Mouse (Mus musculus) embryo, embryonic 10 days (tissue): ENCODE measurements at regions not wholly inside any gene's neighbourhood (a gene's known extent, or its start where the extent isn't known, plus 50 kb on each side); places are given as distances from the start of the nearest gene placed in this dataset.
A peak's percentile ranks its signal among the peaks of the same experiment; 100 is the strongest.

Experiments used
- DNase-seq: peaks from one replicate; pipeline ENCODE4 v3.0.0-alpha.2; 2015; ENCODE audit warnings: low spot score

- peak; percentile 37 for DNase-seq
These were observed 90.7 kb downstream of the Banf2 start for GRCm38 (mm10) chr2:144123395-144124034.

- DNase-seq = no peak
These were observed 94.5 kb downstream of the Banf2 start for GRCm38 (mm10) chr2:144127082-144128037.

DNA sequence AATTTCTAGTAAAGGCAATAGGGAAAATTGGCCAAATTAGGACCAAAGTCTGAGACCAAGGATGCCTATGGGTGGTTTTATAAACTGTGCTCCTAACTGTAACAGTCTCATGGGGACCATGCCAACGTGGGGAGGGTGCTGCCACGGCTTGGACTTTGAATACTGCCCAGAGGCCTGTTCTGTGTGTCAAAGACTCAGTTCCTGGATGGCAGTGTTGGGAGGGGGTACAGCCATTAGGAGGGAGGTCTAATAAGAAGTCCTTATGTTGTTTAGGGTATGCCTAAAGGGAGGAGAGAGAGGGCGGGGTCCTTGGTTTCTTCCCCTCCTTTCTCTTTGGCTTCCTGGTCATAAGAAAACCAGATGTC is 95.2 kb downstream of the Banf2 start:
- DNase-seq = no peak

GRCm38 (mm10) chr2:144128527-144128926 is 95.7 kb downstream of the Banf2 start:
- no peak for DNase-seq

DNA sequence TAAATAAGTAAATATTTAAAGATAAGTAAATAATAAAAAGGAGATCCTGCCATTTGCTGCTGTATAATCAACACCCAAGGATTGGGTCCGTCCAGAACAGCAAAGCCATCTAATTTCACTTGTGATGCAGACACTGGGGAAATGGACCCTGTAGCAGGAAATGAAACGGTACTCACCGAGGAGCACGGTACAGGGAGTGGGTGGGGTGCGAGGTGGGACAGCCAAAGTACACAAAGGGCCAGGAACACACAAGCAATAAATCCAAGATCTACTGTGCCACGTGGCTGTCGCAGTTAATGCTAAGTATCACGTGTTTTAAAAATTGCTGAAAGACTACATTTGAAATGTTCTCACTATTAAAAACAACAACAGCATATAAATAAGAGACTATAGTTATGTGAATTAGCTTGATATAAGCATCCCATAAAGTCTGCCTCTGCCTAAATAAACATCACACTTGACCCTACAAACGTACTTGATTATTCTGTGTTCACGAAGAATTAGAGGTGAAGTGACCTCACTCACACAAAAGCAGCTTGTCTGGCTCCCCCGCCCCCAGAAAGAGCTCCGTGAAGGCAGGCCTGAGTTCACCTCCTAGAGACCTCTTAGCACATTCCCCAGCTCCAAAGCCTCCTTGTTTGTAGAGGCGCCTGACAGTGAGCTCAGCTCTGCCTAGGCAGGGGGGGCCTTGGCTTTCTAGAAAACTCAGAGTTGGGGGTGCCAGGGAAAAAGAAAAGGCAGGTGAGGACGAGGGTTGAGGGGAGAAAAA is 101.1 kb downstream of the Banf2 start:
- DNase-seq = no peak

GRCm38 (mm10) chr2:144134575-144134958 is 101.7 kb downstream of the Banf2 start:
- DNase-seq = no peak

- DNase-seq = no peak
These were observed 102.7 kb downstream of the Banf2 start for GRCm38 (mm10) chr2:144135586-144135985.

GRCm38 (mm10) chr2:144143620-144144384 is 110.9 kb downstream of the Banf2 start:
- DNase-seq = no peak

DNA sequence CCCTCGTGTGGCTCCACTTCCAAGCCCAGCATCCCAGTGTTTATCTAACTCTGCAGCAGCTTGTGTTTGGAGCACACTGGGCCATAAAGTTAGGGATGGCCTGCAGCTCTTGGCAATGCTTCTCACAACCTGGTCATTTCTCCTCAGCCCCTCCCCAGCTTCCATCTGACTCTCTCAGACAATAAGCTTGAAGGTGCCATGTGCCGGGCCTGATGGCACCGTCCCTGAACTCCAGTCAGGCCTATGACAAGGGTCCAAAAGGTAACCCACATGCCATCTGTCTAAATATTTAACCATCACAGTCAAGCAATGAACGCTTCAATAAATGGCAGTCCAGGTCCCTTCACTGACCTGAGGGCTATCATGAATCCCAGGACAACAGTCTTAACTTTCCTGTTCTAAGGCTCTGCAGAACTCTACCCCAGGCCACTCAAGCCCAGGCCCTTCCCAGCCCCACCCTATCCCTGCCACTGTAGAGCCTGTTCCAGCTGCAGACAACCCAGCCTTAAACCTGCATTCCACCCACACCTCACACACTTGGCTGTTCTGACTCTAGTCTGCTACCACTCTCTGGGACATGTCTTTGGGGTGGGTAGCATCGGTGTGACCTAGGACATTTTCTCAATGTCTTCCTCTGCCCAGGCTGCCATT is 111.8 kb downstream of the Banf2 start:
- no peak for DNase-seq

GRCm38 (mm10) chr2:144156456-144157211 is 113.8 kb upstream of the Mgme1 start:
- no peak for DNase-seq

- DNase-seq = no peak
These were observed 113.1 kb upstream of the Mgme1 start for GRCm38 (mm10) chr2:144157343-144157742.

DNA sequence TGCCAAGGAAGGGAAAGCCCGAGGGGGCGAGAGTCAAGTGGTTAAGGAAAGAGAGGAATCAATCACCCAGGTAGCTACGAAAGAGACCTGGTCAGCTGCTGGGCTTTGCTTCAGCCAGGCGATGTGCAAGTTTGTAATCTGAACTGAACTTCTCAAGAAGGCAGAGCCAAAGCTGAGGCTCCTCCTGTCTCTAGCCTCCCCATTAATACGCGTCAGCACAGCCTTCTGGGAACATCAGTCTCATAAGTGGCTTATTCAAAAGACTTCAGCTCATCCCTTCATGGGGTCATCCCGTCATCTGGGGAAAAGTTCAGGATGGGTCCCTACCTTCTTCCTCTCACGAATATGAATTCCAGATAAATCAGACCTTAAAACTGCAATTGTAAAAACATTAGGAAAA is 112.2 kb upstream of the Mgme1 start:
- no peak for DNase-seq

- no peak for DNase-seq
These were observed 110.6 kb upstream of the Mgme1 start for GRCm38 (mm10) chr2:144159854-144160331.

GRCm38 (mm10) chr2:144160434-144160833 is 110.0 kb upstream of the Mgme1 start:
- no peak for DNase-seq

DNA sequence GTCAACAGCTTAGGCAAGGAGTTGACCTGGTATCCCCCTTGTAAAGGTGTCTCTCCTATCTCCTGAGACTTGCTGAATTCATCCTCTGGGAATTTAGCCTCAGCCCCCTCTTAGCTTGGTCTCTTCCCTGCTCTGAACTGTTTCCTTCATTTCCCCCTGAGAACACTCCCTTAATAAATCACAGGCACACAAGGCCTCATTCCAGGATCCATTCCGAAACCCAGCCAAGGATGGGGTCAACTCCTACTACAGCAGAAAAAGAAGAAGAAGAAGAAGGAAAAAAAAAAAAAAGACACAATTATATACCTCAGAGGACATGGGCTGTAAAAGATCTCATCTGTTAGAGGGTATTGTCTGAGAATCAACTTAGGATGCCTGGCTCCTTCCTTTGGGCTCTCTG is 108.6 kb upstream of the Mgme1 start:
- no peak for DNase-seq

DNA sequence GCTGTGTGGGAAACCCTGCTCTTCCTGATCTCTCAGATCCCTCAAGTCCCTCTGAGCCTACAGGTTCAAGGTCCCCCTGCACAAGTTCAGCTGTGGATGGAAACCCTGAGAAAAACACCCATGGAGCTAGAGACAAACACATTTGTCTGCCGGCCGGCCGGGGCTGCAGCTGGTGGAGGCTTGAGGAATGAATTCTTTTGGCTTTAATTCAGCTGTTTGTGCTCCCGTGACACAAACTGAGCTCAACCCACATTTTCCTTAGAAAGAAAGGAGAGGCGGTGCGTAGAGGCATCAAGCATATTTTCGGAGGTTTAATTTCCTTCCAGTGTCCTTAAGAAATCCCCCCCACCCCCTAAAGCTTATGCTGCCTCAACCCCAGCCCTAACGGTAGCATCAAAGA is 106.4 kb upstream of the Mgme1 start:
- DNase-seq = no peak

DNA sequence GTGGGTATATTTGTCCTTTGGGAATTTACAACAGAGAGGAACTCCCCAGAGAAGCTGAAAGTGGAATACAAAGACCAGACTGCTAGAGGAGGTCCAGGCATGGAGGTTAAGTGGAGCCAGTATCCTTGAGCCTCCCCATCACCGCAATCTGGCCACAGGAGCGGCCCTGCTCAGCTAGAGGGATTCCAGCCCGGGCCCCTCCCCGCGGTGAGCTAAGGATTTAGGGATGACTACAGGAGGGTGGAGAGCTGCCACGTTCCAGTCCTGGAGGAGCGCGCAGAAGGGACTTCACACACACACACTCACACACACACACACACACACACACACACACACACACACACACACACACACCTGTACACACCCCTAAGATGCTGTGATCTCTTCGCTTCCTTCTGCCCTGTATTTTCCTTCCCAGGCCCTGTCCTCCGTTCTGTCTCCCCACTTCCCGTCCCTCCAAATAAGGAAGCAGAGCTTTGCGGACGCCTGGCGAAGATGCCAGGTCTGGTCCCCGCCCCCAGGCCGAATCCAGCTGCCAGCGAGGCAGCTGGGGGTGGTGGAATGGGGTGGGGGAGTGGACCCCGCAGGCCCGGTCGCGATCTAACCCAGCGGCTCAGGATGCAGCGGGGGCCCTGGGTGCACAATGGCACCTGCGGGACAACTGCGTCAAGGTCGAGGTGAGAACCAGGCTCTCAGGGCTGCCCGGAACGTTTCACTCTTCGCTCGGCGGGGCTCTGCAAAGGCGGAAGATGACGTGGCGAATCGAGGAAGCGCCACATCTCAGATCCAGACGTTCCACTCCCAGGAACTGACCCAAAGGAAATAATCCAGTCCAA is 105.3 kb upstream of the Mgme1 start:
- DNase-seq = peak; percentile 79

- no peak for DNase-seq
These were observed 104.2 kb upstream of the Mgme1 start for GRCm38 (mm10) chr2:144166102-144166750.

GRCm38 (mm10) chr2:144169576-144170178 is 100.8 kb upstream of the Mgme1 start:
- DNase-seq = no peak
